Mouse (Mus musculus) kidney, embryonic 15.5 days (tissue): ENCODE results near the gene Neurog2. TPM values are rescaled to one million over a fixed set of nuclear protein-coding genes. Genes with fewer than 3 reads are reported as not detected.

Experiments used
- ATAC-seq: fragments of 200-750 bp; cut with Nextera tagmentation; replicated peaks from 2 replicates; pipeline ENCODE4 v1.8.0; 2017; ENCODE audit warnings: moderate TSS enrichment; ENCODE audit not compliant: low FRiP score
- H3K27ac ChIP-seq: fragments of 300-500 bp; sonication (generic); 2 replicates; pipeline ENCODE4 v1.5.1; 2015; ENCODE audit warnings: mild to moderate bottlenecking, inconsistent platforms
- H3K27me3 ChIP-seq: fragments of 300-500 bp; sonication (generic); 2 replicates; pipeline ENCODE4 v1.6.1; 2015; ENCODE audit warnings: inconsistent platforms
- H3K36me3 ChIP-seq: fragments of 300-500 bp; sonication (generic); 2 replicates; pipeline ENCODE4 v1.6.1; 2015; ENCODE audit warnings: inconsistent platforms
- H3K4me1 ChIP-seq: fragments of 300-500 bp; sonication (generic); 2 replicates; pipeline ENCODE4 v1.6.1; 2015; ENCODE audit warnings: inconsistent platforms
- H3K4me2 ChIP-seq: fragments of 300-500 bp; sonication (generic); 2 replicates; pipeline ENCODE4 v1.6.1; 2015; ENCODE audit warnings: moderate library complexity, mild to moderate bottlenecking, inconsistent platforms
- H3K4me3 ChIP-seq: fragments of 300-500 bp; sonication (generic); replicated peaks from 2 replicates; pipeline ENCODE4 v1.5.1; 2015; ENCODE audit warnings: mild to moderate bottlenecking, inconsistent platforms
- H3K9ac ChIP-seq: fragments of 300-500 bp; sonication (generic); 2 replicates; pipeline ENCODE4 v1.6.1; 2015; ENCODE audit warnings: mild to moderate bottlenecking, inconsistent platforms
- H3K9me3 ChIP-seq: fragments of 300-500 bp; sonication (generic); replicated peaks from 2 replicates; pipeline ENCODE4 v1.6.1; 2016; ENCODE audit warnings: inconsistent platforms
- WGBS: fragments of 180-500 bp; shearing (Covaris S2); methylation state at CpG from one replicate; pipeline ENCODE4 v1.1.7; 2015; ENCODE audit warnings: mixed read lengths; 5-methylcytosine and 5-hydroxymethylcytosine counted together
- polyA plus RNA-seq: library from polyadenylated mRNA; unstranded; fragments of >200 nt; fragmentation: Nextera tagmentation; extraction: Ambion mirVana; gene quantifications from 2 replicates; pipeline ENCODE4 v1.2.1, GENCODE M21; 2015

Neurog2 gene
- polyA plus RNA-seq, 1 experiment from 2014 or later: not detected

- 75% methylated on average over 7 of the region's 7 CpGs for WGBS
- no peak for ATAC-seq
- no peak overlapping the region for H3K9ac ChIP-seq
These were observed 27.8 kb downstream of the Neurog2 start for GRCm38 (mm10) chr3:127660712-127661111.

GRCm38 (mm10) chr3:127661646-127662531, 29.0 kb downstream of the Neurog2 start:
- Histone ChIP-seq H3K4me3 (no peak overlapping the region), H3K4me1 (no peaks in the 10 kb centered on the region), H3K27ac (no peak overlapping the region), H3K4me2 (no peak overlapping the region), H3K36me3 (no peaks in the 10 kb centered on the region), H3K9me3 (no peaks in the 10 kb centered on the region), H3K27me3 (peaks cover 3% of the 10 kb centered on the region; the same call in 1 of the 2 replicates), H3K9ac (no peak overlapping the region)
- no peak for ATAC-seq
- WGBS: 71% methylated on average over 22 of the region's 22 CpGs

More at GRCm38 (mm10) chr3:127660712-127661111, 27.8 kb downstream of the Neurog2 start:
- Histone ChIP-seq H3K9me3 (no peaks in the 10 kb centered on the region), H3K36me3 (no peaks in the 10 kb centered on the region), H3K27me3 (peaks cover 3% of the 10 kb centered on the region; the same call in 1 of the 2 replicates), H3K4me1 (no peaks in the 10 kb centered on the region), H3K27ac (no peak overlapping the region), H3K4me2 (no peak overlapping the region), H3K4me3 (no peak overlapping the region)

- Histone ChIP-seq H3K4me1 (no peaks in the 10 kb centered on the region), H3K9ac (no peak overlapping the region), H3K36me3 (no peaks in the 10 kb centered on the region), H3K4me3 (no peak overlapping the region), H3K4me2 (no peak overlapping the region), H3K27me3 (no peaks in the 10 kb centered on the region), H3K9me3 (no peaks in the 10 kb centered on the region), H3K27ac (no peak overlapping the region)
- WGBS: 88% methylated on average over 15 of the region's 15 CpGs
- ATAC-seq: no peak
These were observed 46.8 kb downstream of the Neurog2 start for GRCm38 (mm10) chr3:127679703-127680102.

Other genes with a start within 250 kb of the Neurog2 start
- gene Ank2, start 133.8 kb upstream of the Neurog2 start, polyA plus RNA-seq: 11.1 and 12.2 TPM in 2 replicates
- 64.6 and 66.3 TPM in 2 replicates for gene Larp7, start 79.8 kb upstream of the Neurog2 start, polyA plus RNA-seq
- 9.2 and 10.8 TPM in 2 replicates for gene Zgrf1, start 79.6 kb upstream of the Neurog2 start, polyA plus RNA-seq
- gene Alpk1, start 147.4 kb downstream of the Neurog2 start, polyA plus RNA-seq: 1.2 and 2.4 TPM in 2 replicates
- 3.8 and 5.2 TPM in 2 replicates for gene Tifa, start 156.7 kb downstream of the Neurog2 start, polyA plus RNA-seq
- 56.4 and 56.7 TPM in 2 replicates for gene Ap1ar, start 204.4 kb downstream of the Neurog2 start, polyA plus RNA-seq